ENCODE assay signal across 8 mouse cellular contexts in the genomic region with DNA sequence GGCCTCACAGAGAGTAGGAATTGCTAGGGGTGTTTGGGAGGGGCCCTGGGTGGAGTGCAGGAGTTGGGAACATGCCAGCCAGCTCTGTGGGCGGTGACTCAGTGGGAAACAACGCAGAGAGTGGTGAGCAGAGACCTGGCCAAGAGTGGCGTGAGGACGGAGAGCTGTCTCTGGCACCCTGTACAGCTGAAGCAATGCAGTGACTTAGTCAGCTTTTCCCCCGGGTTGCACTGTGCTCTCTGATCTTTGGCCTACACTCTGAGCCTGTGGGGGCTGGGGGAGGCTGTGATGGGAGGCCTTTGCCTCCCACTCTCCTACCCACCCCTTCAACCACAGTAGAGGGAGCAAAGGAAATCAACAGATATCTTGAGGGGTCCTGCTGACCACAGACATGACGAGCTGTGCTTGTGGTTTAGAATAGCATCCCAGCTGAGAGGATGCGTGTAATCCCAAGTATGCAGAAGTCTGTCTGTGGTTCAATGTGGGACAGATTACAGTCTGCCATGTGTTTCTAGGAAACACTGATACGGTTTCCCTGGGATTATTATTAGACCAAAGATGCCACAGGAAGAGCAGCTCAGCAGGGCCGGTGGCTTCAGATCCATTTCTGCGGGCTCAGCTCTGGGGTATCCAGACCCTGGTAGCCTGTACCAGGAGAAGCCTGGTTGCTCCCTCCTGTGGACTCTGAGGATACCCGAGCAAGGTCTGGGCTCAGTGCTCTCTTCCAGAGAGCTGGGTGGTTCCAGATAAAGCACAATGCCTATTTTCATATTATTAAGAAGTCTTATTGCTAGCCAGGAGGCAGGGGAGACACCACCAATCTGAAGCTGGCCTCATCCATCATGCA.
DNase-seq lines count a peak whose midpoint lies in the region; ATAC-seq lines count a peak whose summit lies in the region.

No protein-coding gene starts in this region.

- H3K4me3 ChIP-seq in midbrain, embryonic 13.5 days (replicated peaks), result no peak overlapping the region
- no peak overlapping the region for H3K4me3 ChIP-seq in midbrain, embryonic 11.5 days (ENCODE audit: low read depth, low read length)

- no peak overlapping the region for H3K9ac ChIP-seq in midbrain, embryonic 13.5 days (replicated peaks)
- no peak overlapping the region for H3K9ac ChIP-seq in midbrain, embryonic 11.5 days (ENCODE audit: low read length)

- no peak overlapping the region for H3K4me2 ChIP-seq in midbrain, embryonic 13.5 days (replicated peaks)
- no peak overlapping the region for H3K4me2 ChIP-seq in midbrain, embryonic 11.5 days

- no peak overlapping the region for H3K27ac ChIP-seq in midbrain, embryonic 13.5 days
- H3K27ac ChIP-seq in midbrain, embryonic 11.5 days (ENCODE audit: low read depth, low read length), result no peak overlapping the region

- H3K36me3 ChIP-seq in midbrain, embryonic 13.5 days, result no peaks in the 10 kb centered on the region
- no peaks in the 10 kb centered on the region for H3K36me3 ChIP-seq in midbrain, embryonic 11.5 days (ENCODE audit: control insufficient read depth, insufficient read depth, low read length)

- H3K27me3 ChIP-seq in midbrain, embryonic 13.5 days, result no peaks in the 10 kb centered on the region
- no peaks in the 10 kb centered on the region for H3K27me3 ChIP-seq in midbrain, embryonic 11.5 days (ENCODE audit: control insufficient read depth, insufficient read depth, low read length)

- H3K9me3 ChIP-seq in midbrain, embryonic 13.5 days, result no peaks in the 10 kb centered on the region
- no peaks in the 10 kb centered on the region for H3K9me3 ChIP-seq in midbrain, embryonic 11.5 days (ENCODE audit: control insufficient read depth, low read length)

- no peak for DNase-seq in midbrain, embryonic 11.5 days (ENCODE audit: low spot score, missing footprints)
- DNase-seq in fibroblast of lung, adult 2 months (ENCODE audit: low read depth), result peak; percentile 97
- peak; percentile 65 to 74 for DNase-seq in lung, adult 18-20 months
- peak; percentile 53 to 63 for DNase-seq in urinary bladder, adult 18-20 months (ENCODE audit: low spot score in 2 of 2)
- no peak for DNase-seq in cerebellum, adult 11 months
- DNase-seq in layer of hippocampus, adult 9-11 months, result no peak

- 73% methylated on average over 11 of the region's 11 CpGs for WGBS in midbrain, embryonic 13.5 days
- 75% methylated on average over 11 of the region's 11 CpGs for WGBS in midbrain, embryonic 11.5 days

- H3K4me1 ChIP-seq in midbrain, embryonic 13.5 days (replicated peaks), result peaks cover 6% of the 10 kb centered on the region; the same call in 1 of the 2 replicates
- H3K4me1 ChIP-seq in midbrain, embryonic 11.5 days (ENCODE audit: control insufficient read depth, insufficient read depth, low read length), result no peaks in the 10 kb centered on the region

- ATAC-seq in midbrain, embryonic 13.5 days, result 0 out of 2 replicates have a peak, but pooled peaks have one; percentile 27
- no peak for ATAC-seq in midbrain, embryonic 11.5 days (ENCODE audit: low FRiP score)
- ATAC-seq in hematopoietic stem cell, adult 5-6 weeks (replicated peaks in 1 of 2; ENCODE audit: insufficient read depth in 1 of 2, low FRiP score in 2 of 2, low TSS enrichment in 1 of 2, low read depth in 1 of 2, poor library complexity in 2 of 2, severe bottlenecking in 2 of 2), result peak; percentile 71 to 75

Comparison
In these comparisons a context has a peak if more than half of its experiments do, and no peak if none do; other contexts are left out.
1. DNase-seq: peak in fibroblast of lung, adult 2 months (single experiment), lung, adult 18-20 months (2 of 2) and urinary bladder, adult 18-20 months (2 of 2); none in midbrain, embryonic 11.5 days (single experiment), cerebellum, adult 11 months (single experiment) and layer of hippocampus, adult 9-11 months (single experiment).